Mouse (Mus musculus) embryo, embryonic 11 days (tissue): ENCODE data around the gene Alg6.

Experiments
- DNase-seq: peaks from one replicate; pipeline ENCODE4 v3.0.0-alpha.2; 2015

Alg6 gene

GRCm38 (mm10) chr4:99714904-99715782, at the start of gene Alg6:
Gene Alg6 (plus strand): TSS chr4:99715664.
- DNase-seq, result peak; percentile 96

GRCm38 (mm10) chr4:99670203-99670851, 45.1 kb upstream of the Alg6 start:
- DNase-seq, result no peak

- DNase-seq, result no peak
Measured at GRCm38 (mm10) chr4:99675191-99675590, 40.3 kb upstream of the Alg6 start.

- no peak for DNase-seq
Measured at GRCm38 (mm10) chr4:99683941-99684340, 31.5 kb upstream of the Alg6 start.

- DNase-seq, result peak; percentile 4
Measured at GRCm38 (mm10) chr4:99686308-99686707, 29.2 kb upstream of the Alg6 start.

- DNase-seq, result no peak
Measured at GRCm38 (mm10) chr4:99712583-99713183, 2.8 kb upstream of the Alg6 start.

- no peak for DNase-seq
Measured at GRCm38 (mm10) chr4:99713971-99714370, 1.5 kb upstream of the Alg6 start.

- DNase-seq, result no peak
Measured at GRCm38 (mm10) chr4:99715783-99716416, 436 bp downstream of the Alg6 start.

GRCm38 (mm10) chr4:99717905-99718304, 2.4 kb downstream of the Alg6 start:
- DNase-seq, result no peak

- DNase-seq, result no peak
Measured at GRCm38 (mm10) chr4:99724331-99724730, 8.9 kb downstream of the Alg6 start.

GRCm38 (mm10) chr4:99725914-99726451, 10.5 kb downstream of the Alg6 start:
- DNase-seq, result no peak

GRCm38 (mm10) chr4:99739836-99740235, 24.4 kb downstream of the Alg6 start:
- DNase-seq, result peak; percentile 31

GRCm38 (mm10) chr4:99752426-99752825, 37.0 kb downstream of the Alg6 start:
- no peak for DNase-seq

- DNase-seq, result no peak
Measured at GRCm38 (mm10) chr4:99766303-99766702, 50.8 kb downstream of the Alg6 start.

- DNase-seq, result peak; percentile 48
Measured at GRCm38 (mm10) chr4:99766753-99767152, 51.3 kb downstream of the Alg6 start.

GRCm38 (mm10) chr4:99770555-99770954, 55.1 kb downstream of the Alg6 start:
- DNase-seq, result no peak

GRCm38 (mm10) chr4:99773041-99773440, 57.6 kb downstream of the Alg6 start:
- peak; percentile 7 for DNase-seq

GRCm38 (mm10) chr4:99792365-99792764, 76.9 kb downstream of the Alg6 start:
- DNase-seq, result peak; percentile 5
